Mouse (Mus musculus) common myeloid progenitor, adult 5-6 weeks (primary cell): Measurements from ENCODE around the gene Ss18l1. TPM values are rescaled to one million over a fixed set of nuclear protein-coding genes. Genes with fewer than 3 reads are reported as not detected.
A peak's percentile ranks its signal among the peaks of the same experiment; 100 is the strongest.

Experiments used
- ATAC-seq: replicated peaks from 2 replicates; pipeline ENCODE4 v1.8.0; 2016; ENCODE audit warnings: low read depth, mild to moderate bottlenecking, moderate TSS enrichment, inconsistent platforms; ENCODE audit not compliant: poor library complexity, severe bottlenecking
- total RNA-seq: library from RNA; stranded (forward); fragments of 200-1000, 187-1606 nt; gene quantifications from 2 replicates; pipeline ENCODE4 v1.2.3, GENCODE M21; 2017

Gene Ss18l1
- total RNA-seq, 1 experiment from 2014 or later = 3.2 TPM

- no peak for ATAC-seq
These were observed 73.8 kb downstream of the Ss18l1 start for GRCm38 (mm10) chr2:180116081-180116493.

GRCm38 (mm10) chr2:180116741-180117484 lies 74.6 kb downstream of the Ss18l1 start:
- no peak for ATAC-seq

- peak; percentile 10; the same call in 1 of the 2 replicates for ATAC-seq
These were observed 75.3 kb downstream of the Ss18l1 start for GRCm38 (mm10) chr2:180117485-180118194.

GRCm38 (mm10) chr2:180118661-180119438 lies 76.5 kb downstream of the Ss18l1 start, which contains the start of gene Osbpl2:
Osbpl2 (plus strand) TSS chr2:180119306.
- peak; percentile 93 for ATAC-seq

Other genes with a start within 250 kb of the Ss18l1 start
- gene Taf4, start 65.9 kb upstream of the Ss18l1 start, total RNA-seq = 19.9 and 21.7 TPM in 2 replicates
- 27.1 and 45.8 TPM in 2 replicates for gene Lsm14b, start 17.5 kb upstream of the Ss18l1 start, total RNA-seq
- 380 and 416 TPM in 2 replicates for gene Psma7, start 76 bp upstream of the Ss18l1 start, total RNA-seq
- gene Mtg2, start 28.1 kb downstream of the Ss18l1 start, total RNA-seq = 9.7 and 12.5 TPM in 2 replicates
- gene Hrh3, start 62.0 kb downstream of the Ss18l1 start, total RNA-seq = not detected in 2 replicates
- gene Osbpl2, start 76.8 kb downstream of the Ss18l1 start, total RNA-seq = 33.8 and 35.9 TPM in 2 replicates
- 51.8 and 52.0 TPM in 2 replicates for gene Adrm1, start 129.0 kb downstream of the Ss18l1 start, total RNA-seq
- 0.05 and 0.10 TPM in 2 replicates for gene Lama5, start 183.3 kb downstream of the Ss18l1 start, total RNA-seq
- 3,441 and 4,282 TPM in 2 replicates for gene Rps21, start 214.9 kb downstream of the Ss18l1 start, total RNA-seq
- gene Cables2, start 231.0 kb downstream of the Ss18l1 start, total RNA-seq = 9.2 and 11.8 TPM in 2 replicates
- gene Rbbp8nl, start 247.4 kb downstream of the Ss18l1 start, total RNA-seq = not detected in 2 replicates